Mouse (Mus musculus): ENCODE data around the gene Rcan2. TPM values are rescaled to one million over a fixed set of nuclear protein-coding genes. Genes with fewer than 3 reads are reported as not detected.
A peak's percentile ranks its signal among the peaks of the same experiment; 100 is the strongest.

Rcan2 gene
- polyA plus RNA-seq, 1 experiment from 2014 or later, result 63.1 TPM

DNA sequence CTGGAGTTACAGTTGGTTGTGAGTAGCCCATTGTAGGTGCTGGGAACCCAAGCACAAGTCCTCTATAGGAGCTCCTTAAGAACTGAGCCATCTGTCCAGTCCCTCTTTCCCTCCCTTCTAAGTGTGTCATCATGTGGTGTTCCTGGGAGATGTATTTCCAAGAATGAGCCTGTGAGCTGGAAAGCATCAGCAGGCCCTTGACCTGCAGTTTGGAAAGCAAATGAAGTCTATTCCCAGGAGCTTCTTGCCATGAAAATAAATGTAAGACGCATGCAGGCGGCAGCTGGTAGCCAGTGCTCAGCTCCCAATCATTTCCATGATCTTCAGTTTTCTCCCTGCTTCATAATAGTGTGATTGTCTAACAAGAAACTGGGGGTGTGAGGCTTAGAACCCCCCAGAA is 203.2 kb downstream of the Rcan2 start:
- H3K27ac ChIP-seq (ENCODE audit: low read length), result no peak overlapping the region
- H3K9ac ChIP-seq (ENCODE audit: low read length), result no peak overlapping the region
- no peak overlapping the region for H3K4me3 ChIP-seq (ENCODE audit: low read length)
- ATAC-seq (replicated peaks; ENCODE audit: extremely low read depth, insufficient read depth, low FRiP score), result no peak
- no peaks in the 10 kb centered on the region for H3K36me3 ChIP-seq (ENCODE audit: control insufficient read depth, insufficient read depth)
- H3K27me3 ChIP-seq (ENCODE audit: control insufficient read depth, insufficient read depth, low read length), result no peaks in the 10 kb centered on the region
- no peak overlapping the region for H3K4me2 ChIP-seq (ENCODE audit: low read depth, low read length)
- H3K4me1 ChIP-seq (ENCODE audit: control insufficient read depth, insufficient read depth, low read length), result peaks cover 4% of the 10 kb centered on the region; the same call in 1 of the 2 replicates
- WGBS, result 97% methylated on average over 2 of the region's 2 CpGs
- no peaks in the 10 kb centered on the region for H3K9me3 ChIP-seq (replicated peaks; ENCODE audit: control insufficient read depth, low read length)

DNA sequence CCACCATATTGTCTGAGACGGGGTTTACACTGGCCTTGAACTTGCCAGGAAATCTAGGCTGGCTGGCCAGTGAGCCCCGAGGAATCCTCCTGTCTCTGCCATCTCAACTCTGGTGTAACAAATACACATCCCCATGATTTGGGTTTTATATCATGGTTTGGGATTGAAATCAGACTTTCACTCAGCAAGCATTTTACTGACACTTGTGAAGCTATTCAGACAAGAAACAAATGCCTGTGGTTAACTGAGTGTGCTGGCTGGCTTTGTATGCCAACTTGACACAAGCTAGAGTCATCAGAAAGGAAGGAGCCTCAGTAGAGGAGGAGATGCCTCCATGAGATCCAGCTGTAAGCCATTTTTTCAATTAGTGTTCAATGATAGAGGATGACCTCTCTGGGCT is 206.3 kb downstream of the Rcan2 start:
- H3K27ac ChIP-seq (ENCODE audit: low read length), result no peak overlapping the region
- H3K9me3 ChIP-seq (replicated peaks; ENCODE audit: control insufficient read depth, low read length), result no peaks in the 10 kb centered on the region
- H3K9ac ChIP-seq (ENCODE audit: low read length), result no peak overlapping the region
- H3K4me2 ChIP-seq (ENCODE audit: low read depth, low read length), result no peak overlapping the region
- WGBS, result 79% methylated on average over 2 of the region's 2 CpGs
- H3K4me3 ChIP-seq (ENCODE audit: low read length), result no peak overlapping the region
- no peak for ATAC-seq (replicated peaks; ENCODE audit: extremely low read depth, insufficient read depth, low FRiP score)
- no peaks in the 10 kb centered on the region for H3K36me3 ChIP-seq (ENCODE audit: control insufficient read depth, insufficient read depth)
- no peaks in the 10 kb centered on the region for H3K27me3 ChIP-seq (ENCODE audit: control insufficient read depth, insufficient read depth, low read length)
- peaks cover 4% of the 10 kb centered on the region; the same call in 1 of the 2 replicates for H3K4me1 ChIP-seq (ENCODE audit: control insufficient read depth, insufficient read depth, low read length)

DNA sequence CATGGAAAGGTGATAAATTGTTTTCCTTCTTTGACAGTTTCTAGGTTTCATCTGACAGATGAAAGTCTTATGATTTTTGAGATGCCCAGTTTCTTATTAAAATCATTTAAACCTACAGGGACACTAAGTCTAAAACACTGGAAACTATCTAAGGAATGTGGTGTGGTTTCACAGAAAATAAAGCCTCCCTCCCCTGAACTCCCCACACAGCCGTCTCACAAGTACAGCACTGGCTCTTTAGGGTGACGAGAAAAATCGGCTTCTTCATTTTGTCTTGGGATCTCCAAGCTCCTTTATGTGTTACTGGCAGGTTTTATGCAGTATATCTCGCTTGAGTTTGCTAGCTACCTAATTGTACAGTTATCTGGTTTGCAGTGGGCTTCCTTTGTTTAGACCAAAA is 210.8 kb downstream of the Rcan2 start:
- ATAC-seq (replicated peaks; ENCODE audit: extremely low read depth, insufficient read depth, low FRiP score), result no peak
- Histone ChIP-seq H3K9me3 (replicated peaks; ENCODE audit: control insufficient read depth, low read length) (no peaks in the 10 kb centered on the region), H3K4me1 (ENCODE audit: control insufficient read depth, insufficient read depth, low read length) (no peaks in the 10 kb centered on the region), H3K27ac (ENCODE audit: low read length) (no peak overlapping the region), H3K27me3 (ENCODE audit: control insufficient read depth, insufficient read depth, low read length) (no peaks in the 10 kb centered on the region), H3K36me3 (ENCODE audit: control insufficient read depth, insufficient read depth) (no peaks in the 10 kb centered on the region), H3K9ac (ENCODE audit: low read length) (no peak overlapping the region), H3K4me2 (ENCODE audit: low read depth, low read length) (no peak overlapping the region), H3K4me3 (ENCODE audit: low read length) (no peak overlapping the region)
- 57% methylated on average over 4 of the region's 4 CpGs for WGBS

DNA sequence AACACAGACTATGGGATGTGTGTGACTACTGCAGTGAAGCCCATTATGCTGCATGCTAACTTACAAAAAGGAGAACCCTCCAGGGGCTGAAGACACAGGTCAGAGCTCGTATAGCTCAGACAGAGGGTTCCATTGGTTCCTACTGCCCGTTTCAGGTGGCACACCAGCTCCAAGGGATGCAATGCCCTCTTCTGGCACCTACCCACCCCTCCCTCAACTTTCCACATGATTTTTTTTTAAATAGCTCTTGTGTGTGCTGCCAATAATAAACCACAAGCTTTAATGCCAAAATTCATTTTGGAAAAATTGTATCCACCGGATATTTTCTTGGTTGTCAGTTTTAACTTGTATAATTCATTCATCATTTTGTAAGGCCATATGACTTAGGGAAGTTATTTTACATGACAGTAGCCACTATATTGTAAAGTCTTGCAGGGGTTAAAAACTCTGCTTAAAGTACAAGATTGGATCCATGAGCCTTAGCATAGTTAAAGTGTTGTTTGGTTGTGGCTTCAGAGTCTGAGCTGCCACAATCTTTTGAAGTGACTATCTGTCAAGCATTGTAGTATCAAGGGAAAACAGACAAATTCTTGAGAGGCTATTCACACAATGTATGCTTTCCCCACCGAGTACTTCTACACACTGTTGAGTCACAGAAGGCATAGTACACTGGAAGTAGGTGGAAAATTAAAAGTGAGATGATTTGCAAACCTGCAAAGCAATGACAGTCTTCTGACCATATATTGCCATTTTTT is 212.8 kb downstream of the Rcan2 start:
- WGBS, result 75% methylated on average over 4 of the region's 4 CpGs
- Histone ChIP-seq H3K36me3 (ENCODE audit: control insufficient read depth, insufficient read depth) (peaks cover 8% of the 10 kb centered on the region; the same call in 1 of the 2 replicates), H3K27ac (ENCODE audit: low read length) (no peak overlapping the region), H3K4me2 (ENCODE audit: low read depth, low read length) (no peak overlapping the region), H3K9me3 (replicated peaks; ENCODE audit: control insufficient read depth, low read length) (peaks cover 2% of the 10 kb centered on the region; the same call in 1 of the 2 replicates), H3K9ac (ENCODE audit: low read length) (no peak overlapping the region), H3K4me1 (ENCODE audit: control insufficient read depth, insufficient read depth, low read length) (no peaks in the 10 kb centered on the region), H3K4me3 (ENCODE audit: low read length) (no peak overlapping the region), H3K27me3 (ENCODE audit: control insufficient read depth, insufficient read depth, low read length) (no peaks in the 10 kb centered on the region)
- no peak for ATAC-seq (replicated peaks; ENCODE audit: extremely low read depth, insufficient read depth, low FRiP score)

DNA sequence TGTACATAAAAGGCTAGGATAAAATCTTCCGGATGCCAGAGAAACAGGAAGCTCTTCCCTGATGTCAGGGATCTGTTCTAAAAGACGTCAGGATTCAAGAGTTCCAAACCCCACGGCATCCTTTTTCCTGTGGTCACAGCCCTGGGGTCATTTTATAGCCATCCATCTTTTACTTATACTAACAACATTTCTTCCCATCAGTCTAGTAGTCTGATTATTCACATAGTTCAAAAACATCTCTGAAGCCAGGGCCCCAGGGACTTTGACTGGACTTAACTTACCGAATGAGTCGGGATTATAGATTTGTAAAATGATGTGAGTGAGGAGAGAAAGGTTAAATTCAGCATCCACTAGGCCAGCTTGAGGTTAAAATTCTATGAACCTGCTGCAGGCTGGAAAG is 215.2 kb downstream of the Rcan2 start:
- peaks cover 2% of the 10 kb centered on the region; the same call in 1 of the 2 replicates for H3K4me1 ChIP-seq (ENCODE audit: control insufficient read depth, insufficient read depth, low read length)
- no peak overlapping the region for H3K27ac ChIP-seq (ENCODE audit: low read length)
- no peak for ATAC-seq (replicated peaks; ENCODE audit: extremely low read depth, insufficient read depth, low FRiP score)
- H3K4me2 ChIP-seq (ENCODE audit: low read depth, low read length), result no peak overlapping the region
- no peak overlapping the region for H3K9ac ChIP-seq (ENCODE audit: low read length)
- H3K27me3 ChIP-seq (ENCODE audit: control insufficient read depth, insufficient read depth, low read length), result no peaks in the 10 kb centered on the region
- H3K36me3 ChIP-seq (ENCODE audit: control insufficient read depth, insufficient read depth), result peaks cover 8% of the 10 kb centered on the region; the same call in 1 of the 2 replicates
- WGBS, result 65% methylated on average over 5 of the region's 5 CpGs
- no peak overlapping the region for H3K4me3 ChIP-seq (ENCODE audit: low read length)
- peaks cover 2% of the 10 kb centered on the region; the same call in 1 of the 2 replicates for H3K9me3 ChIP-seq (replicated peaks; ENCODE audit: control insufficient read depth, low read length)

DNA sequence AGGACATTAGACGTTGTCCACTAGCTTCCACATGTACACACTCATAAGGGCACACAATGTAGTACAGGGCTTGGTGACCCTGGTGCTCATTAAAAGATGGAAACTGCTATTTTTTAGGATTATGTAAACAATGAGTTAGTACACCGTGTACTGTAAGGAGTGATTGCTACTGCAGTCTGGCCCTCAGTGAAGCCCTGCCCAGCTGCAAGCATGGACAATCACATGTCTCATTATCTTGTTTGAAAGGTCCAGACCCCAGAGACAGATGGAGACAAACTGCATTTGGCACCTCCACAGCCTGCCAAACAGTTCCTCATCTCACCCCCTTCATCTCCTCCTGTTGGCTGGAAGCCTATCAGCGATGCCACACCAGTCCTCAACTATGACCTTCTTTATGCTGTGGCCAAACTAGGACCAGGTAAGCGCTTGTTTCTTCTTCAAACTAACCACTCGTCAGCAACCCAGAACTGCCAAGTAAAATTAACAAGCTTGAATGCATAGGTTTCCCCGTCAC is 219.6 kb downstream of the Rcan2 start:
- ATAC-seq (replicated peaks; ENCODE audit: extremely low read depth, insufficient read depth, low FRiP score), result peak; percentile 63
- peaks cover 5% of the 10 kb centered on the region for H3K4me1 ChIP-seq (ENCODE audit: control insufficient read depth, insufficient read depth, low read length)
- H3K27ac ChIP-seq (ENCODE audit: low read length), result peak overlapping the region; percentile 61
- H3K9ac ChIP-seq (ENCODE audit: low read length), result no peak overlapping the region
- no peaks in the 10 kb centered on the region for H3K27me3 ChIP-seq (ENCODE audit: control insufficient read depth, insufficient read depth, low read length)
- H3K36me3 ChIP-seq (ENCODE audit: control insufficient read depth, insufficient read depth), result peaks cover 8% of the 10 kb centered on the region; the same call in 1 of the 2 replicates
- peaks cover 2% of the 10 kb centered on the region; the same call in 1 of the 2 replicates for H3K9me3 ChIP-seq (replicated peaks; ENCODE audit: control insufficient read depth, low read length)
- no peak overlapping the region for H3K4me3 ChIP-seq (ENCODE audit: low read length)
- 45% methylated on average over 6 of the region's 6 CpGs for WGBS
- H3K4me2 ChIP-seq (ENCODE audit: low read depth, low read length), result no peak overlapping the region

DNA sequence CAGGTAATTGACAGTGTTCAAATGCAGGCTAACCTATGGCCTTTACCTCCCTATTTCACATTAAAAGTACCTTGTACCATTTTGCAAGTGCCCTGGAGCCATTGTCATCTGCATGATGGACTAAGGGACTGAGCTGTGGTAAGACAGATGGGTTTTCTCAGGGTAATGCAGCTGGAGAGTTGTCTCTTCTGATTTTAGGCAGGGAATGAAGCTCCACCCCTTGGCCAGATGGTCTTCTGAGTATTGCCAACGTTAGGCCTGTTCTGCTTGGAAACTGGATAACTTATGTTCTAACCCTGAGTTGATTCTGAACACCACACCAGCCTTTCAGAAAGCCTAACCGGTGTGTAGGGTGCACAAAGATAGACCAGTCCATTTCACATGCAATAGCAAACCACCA is 222.7 kb downstream of the Rcan2 start:
- Histone ChIP-seq H3K4me3 (ENCODE audit: low read length) (no peak overlapping the region), H3K4me1 (ENCODE audit: control insufficient read depth, insufficient read depth, low read length) (peaks cover 15% of the 10 kb centered on the region), H3K27me3 (ENCODE audit: control insufficient read depth, insufficient read depth, low read length) (no peaks in the 10 kb centered on the region), H3K36me3 (ENCODE audit: control insufficient read depth, insufficient read depth) (no peaks in the 10 kb centered on the region), H3K9me3 (replicated peaks; ENCODE audit: control insufficient read depth, low read length) (no peaks in the 10 kb centered on the region), H3K27ac (ENCODE audit: low read length) (no peak overlapping the region), H3K9ac (ENCODE audit: low read length) (no peak overlapping the region), H3K4me2 (ENCODE audit: low read depth, low read length) (no peak overlapping the region)
- 65% methylated on average over 2 of the region's 2 CpGs for whole genome bisulfite sequencing
- ATAC-seq (replicated peaks; ENCODE audit: extremely low read depth, insufficient read depth, low FRiP score), result no peak

DNA sequence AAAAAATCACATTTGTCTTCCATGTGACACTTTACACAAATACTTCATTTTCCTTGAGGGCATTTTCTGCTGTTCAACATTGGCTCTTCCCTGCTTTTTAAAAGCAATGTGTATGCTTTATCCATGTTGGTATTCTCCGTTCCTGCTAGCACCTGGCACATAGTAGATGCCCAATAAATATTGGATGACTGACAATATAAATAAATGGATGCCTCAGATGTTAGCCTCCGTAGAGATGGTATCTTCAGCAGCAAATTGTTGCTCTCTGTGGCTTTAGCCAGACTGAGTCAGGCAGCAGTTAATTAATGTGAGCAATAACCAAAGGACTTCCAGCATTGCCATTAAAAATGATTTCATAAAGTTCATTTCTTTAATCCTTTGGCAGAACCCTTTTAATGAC is 223.9 kb downstream of the Rcan2 start:
- Histone ChIP-seq H3K4me3 (ENCODE audit: low read length) (no peak overlapping the region), H3K4me1 (ENCODE audit: control insufficient read depth, insufficient read depth, low read length) (peaks cover 15% of the 10 kb centered on the region)
- WGBS, result 78% methylated on average over 2 of the region's 2 CpGs

DNA sequence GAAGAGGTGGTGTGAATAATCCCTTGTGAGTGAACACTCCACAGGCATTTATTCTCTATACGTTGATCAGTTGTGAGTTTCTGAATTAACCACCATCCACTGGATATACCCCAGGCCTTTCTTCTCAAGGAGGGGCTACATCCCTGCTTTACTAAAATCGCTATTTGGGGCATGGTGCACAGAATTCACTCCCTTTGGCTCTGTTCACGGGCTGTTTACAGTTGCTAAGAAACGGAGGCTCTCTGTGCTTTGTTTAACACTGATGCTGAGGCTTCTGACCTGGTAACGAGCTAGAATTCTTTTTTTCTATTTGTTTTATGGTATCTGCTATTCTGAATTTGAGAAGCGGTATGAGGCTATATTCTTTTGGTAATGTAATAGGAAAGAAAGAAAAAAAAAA is 224.8 kb downstream of the Rcan2 start:
- H3K27me3 ChIP-seq (ENCODE audit: control insufficient read depth, insufficient read depth, low read length), result no peaks in the 10 kb centered on the region
- H3K9me3 ChIP-seq (replicated peaks; ENCODE audit: control insufficient read depth, low read length), result no peaks in the 10 kb centered on the region
- H3K9ac ChIP-seq (ENCODE audit: low read length), result no peak overlapping the region
- 46% methylated on average over 6 of the region's 6 CpGs for WGBS
- peak overlapping the region; percentile 87 for H3K27ac ChIP-seq (ENCODE audit: low read length)
- H3K4me3 ChIP-seq (ENCODE audit: low read length), result no peak overlapping the region
- peaks cover 22% of the 10 kb centered on the region for H3K4me1 ChIP-seq (ENCODE audit: control insufficient read depth, insufficient read depth, low read length)
- H3K4me2 ChIP-seq (ENCODE audit: low read depth, low read length), result peak overlapping the region; percentile 46; the same call in 1 of the 2 replicates
- no peak for ATAC-seq (replicated peaks; ENCODE audit: extremely low read depth, insufficient read depth, low FRiP score)
- H3K36me3 ChIP-seq (ENCODE audit: control insufficient read depth, insufficient read depth), result no peaks in the 10 kb centered on the region

More for the DNA sequence above, 223.9 kb downstream of the Rcan2 start:
- Histone ChIP-seq H3K9ac (ENCODE audit: low read length) (no peak overlapping the region), H3K27me3 (ENCODE audit: control insufficient read depth, insufficient read depth, low read length) (no peaks in the 10 kb centered on the region), H3K27ac (ENCODE audit: low read length) (no peak overlapping the region), H3K4me2 (ENCODE audit: low read depth, low read length) (no peak overlapping the region), H3K9me3 (replicated peaks; ENCODE audit: control insufficient read depth, low read length) (no peaks in the 10 kb centered on the region), H3K36me3 (ENCODE audit: control insufficient read depth, insufficient read depth) (no peaks in the 10 kb centered on the region)
- no peak for ATAC-seq (replicated peaks; ENCODE audit: extremely low read depth, insufficient read depth, low FRiP score)

Data from heart, embryonic 16.5 days (tissue).